Mouse (Mus musculus) right cerebral cortex, postnatal 10 days (tissue): ENCODE results near the gene Clcn2.
"Not testable (repeated sequence)": the region's sequence is repeated elsewhere in the genome, so short reads cannot be mapped to it uniquely, and the experiment has no call there.

ENCODE experiments used
- DNase-seq, 2 experiments: peaks; one replicate each; pipeline ENCODE4 v3.0.0; 2021; ENCODE audit warnings: low spot score in 2 of 2

Clcn2 gene

DNA sequence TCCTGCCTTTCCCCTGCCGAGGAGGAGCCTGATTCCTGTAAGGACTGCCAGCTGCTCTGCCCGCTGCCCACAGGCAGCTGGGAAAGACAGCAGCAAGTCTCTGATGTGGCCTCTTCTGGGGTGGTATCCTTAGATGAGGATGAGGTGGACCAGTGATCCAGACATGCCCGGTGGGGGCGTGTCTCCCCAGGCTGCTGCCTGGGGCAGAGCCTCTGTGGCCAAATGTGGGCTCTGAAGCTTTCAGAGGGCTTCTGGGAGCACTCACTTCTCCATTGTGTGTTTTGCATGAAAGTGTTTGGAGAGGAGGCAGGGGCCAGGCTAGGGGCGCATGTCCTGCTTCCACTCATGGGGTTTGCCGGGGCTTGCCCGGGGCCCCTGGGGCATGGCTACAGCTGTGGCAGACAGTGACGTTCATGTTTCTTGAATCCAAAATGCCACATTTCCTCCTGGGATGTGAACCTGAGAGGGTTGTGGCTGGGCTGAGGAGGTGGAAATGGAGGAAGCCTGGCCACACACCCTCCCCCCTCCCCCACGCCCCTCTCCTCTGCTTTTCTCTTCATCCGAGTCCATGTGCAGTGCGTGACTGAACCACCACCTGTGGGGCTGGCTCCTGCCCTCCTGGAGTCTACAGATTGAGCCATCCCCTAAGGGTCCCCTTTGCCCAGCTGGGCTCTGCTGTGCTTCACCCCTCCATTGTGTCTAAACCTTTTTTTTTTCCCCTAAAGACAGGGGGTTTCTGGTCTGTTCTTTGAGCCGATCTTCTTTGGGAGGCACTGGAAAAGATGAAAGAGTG, 15.6 kb downstream of the Clcn2 start:
- DNase-seq = no peak

DNA sequence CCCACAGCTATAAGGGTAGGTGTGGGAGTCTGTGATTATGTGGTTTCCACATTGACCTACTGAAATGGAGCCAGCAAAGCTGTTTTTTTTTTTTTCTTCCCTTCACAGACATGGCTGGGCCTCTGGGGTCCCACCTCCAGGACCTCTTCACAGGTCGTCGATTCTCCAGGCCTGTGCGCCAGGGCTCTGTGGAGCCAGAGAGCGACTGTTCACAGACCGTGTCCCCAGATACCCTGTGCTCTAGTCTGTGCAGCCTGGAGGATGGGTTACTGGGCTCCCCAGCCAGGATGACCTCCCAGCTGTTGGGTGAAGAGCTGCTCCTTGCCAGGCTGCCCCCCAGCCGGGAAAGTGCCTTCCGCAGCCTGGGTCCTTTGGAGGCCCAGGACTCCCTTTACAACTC, 16.2 kb downstream of the Clcn2 start:
- DNase-seq = peak in 1 of 2 experiments; percentile 39

GRCm38 (mm10) chr16:20700036-20700435, 17.5 kb downstream of the Clcn2 start:
- DNase-seq = peak; percentile 35 to 57

DNA sequence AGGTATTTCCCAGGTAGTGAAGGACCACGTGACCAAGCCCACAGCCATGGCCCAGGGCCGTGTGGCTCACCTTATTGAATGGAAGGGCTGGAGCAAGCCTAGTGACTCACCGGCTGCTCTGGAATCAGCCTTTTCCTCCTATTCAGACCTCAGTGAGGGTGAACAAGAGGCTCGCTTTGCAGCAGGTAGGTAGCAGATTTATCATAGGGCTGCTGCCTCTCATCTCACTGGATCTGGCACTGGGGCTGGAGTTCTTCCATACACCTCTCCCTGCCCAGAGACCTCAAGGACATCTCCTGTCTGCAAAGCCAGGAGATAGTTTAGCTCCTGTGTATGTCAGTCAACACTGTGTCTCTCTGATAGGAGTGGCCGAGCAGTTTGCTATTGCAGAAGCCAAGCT, 18.3 kb downstream of the Clcn2 start:
- no peak for DNase-seq

DNA sequence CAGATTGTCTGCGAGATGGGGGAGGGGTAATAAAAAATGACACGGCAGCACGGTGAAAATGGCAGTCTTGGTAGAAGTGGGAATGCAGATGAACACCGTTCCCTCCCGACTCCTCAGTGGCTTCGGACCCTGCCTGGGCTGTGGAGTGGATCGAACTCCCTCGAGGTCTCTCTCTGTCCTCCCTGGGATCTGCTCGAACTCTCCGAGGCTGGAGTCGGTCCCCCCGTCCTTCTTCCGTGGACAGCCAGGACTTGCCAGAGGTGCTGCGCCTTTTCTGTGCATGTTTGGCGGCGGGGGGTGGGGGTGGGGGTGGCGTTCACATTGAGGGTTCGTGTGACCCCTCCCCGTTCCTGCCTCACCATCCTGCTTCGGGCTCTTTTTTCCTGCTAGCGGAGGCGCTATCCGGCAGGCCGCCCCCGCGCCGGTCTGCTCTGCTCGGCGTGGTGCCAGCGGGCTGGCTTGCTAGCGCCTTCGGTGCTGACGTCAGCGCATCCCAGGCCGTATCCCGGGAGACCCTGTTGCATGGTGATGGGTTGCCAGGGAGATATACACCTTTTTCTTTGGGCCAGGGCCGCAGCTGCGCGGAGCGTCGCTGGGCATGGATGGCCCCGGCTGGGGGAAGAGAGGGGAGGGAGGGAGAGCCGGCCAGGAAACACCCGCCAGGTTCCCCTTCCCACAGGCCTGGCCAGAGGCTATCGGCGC, 21.8 kb downstream of the Clcn2 start:
- peak; percentile 99 for DNase-seq

DNA sequence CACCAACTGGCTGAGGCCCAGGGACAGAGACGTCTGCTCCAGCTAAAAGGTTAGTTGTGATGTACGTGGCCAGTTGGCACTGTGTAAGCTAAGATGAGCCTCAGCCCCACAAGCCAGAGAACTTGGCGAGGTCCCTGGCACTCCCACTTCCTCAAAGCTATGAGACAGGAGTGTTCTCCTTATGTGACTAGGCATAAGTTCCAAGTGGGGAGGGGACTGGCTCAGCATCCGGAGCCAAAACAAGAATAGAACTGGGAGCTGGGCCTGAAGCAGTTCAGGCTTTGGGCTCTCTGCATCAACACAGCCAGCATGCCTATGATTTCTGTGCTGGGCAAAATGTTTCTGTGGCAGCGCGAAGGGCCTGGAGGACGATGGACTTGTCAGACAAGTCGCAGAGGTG, 22.8 kb downstream of the Clcn2 start:
- DNase-seq = peak; percentile 86 to 92

DNA sequence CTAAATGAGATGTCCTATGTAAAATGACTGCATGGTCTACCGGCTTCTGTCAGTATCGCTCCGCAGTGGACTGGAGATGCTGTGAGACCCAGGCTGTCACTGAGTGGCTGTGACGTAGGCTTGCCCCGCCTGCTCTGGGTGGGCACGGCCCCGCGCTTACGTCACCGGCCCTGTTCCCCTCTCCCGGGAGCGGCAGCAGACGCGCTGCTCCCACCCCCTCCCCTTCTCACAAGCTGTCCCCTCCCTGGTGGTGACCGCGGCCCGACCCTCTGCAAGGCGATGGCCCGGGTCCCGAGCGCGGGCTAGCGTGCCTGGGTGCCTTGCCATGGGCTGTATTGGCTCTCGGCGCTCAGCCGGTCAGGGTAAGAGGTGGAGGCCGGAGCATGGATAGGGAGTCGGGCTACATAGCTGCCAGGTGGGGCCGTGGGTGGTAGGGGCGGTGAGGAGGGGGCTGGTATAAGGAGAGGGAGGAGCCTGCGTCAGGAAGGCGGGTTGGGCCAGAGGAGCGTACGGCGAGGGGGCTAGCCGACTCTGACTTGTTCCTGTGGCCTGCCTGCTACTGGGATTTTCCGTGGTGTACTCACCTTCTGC, 24.3 kb downstream of the Clcn2 start, which contains the start of gene Fam131a:
Gene Fam131a (plus strand): TSS at position 131 of the 591 bp plus-strand sequence.
- peak; percentile 97 to 98 for DNase-seq

- peak in 1 of 2 experiments; percentile 53 for DNase-seq
These were observed 25.1 kb downstream of the Clcn2 start for GRCm38 (mm10) chr16:20692241-20692965.

DNA sequence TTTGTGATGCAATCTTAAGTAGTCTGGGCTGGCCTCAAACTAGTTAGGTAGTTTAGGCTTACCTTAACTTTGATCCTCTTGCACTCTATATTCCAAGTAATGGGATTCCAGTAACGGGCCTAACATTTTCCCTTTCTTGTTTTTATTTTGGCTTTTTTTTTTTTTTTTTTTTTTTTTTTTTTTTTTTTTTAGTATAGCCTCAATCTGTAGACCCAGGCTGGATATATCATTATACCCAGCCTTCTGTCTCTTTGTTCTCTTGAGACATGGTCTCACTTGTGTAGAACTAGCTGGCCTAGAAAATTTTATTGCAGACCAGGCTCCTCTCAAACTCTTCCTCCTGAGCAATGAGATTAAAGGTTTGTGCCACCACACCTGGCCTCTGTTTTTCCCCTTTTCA, 25.9 kb downstream of the Clcn2 start:
- no peak for DNase-seq

DNA sequence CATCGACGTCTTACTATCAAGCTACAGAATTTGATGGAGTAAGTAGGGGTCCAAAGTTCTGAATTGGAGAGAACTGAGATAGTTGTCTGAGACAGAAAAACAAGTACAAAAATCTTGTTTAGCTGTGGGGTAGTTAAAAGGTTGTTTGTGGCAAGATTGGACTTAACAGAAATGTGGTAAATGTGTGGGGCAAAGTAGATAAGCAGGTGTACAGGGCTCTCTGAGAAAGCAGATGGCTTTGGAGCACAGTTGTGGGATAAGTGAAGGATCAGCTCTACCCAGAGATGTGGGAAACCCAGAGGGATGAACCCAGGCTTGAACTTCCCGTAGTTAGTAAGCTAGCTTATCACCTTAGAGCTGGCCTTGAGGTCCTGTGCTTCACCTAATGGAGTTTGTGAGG, 26.8 kb downstream of the Clcn2 start:
- DNase-seq = no peak

DNA sequence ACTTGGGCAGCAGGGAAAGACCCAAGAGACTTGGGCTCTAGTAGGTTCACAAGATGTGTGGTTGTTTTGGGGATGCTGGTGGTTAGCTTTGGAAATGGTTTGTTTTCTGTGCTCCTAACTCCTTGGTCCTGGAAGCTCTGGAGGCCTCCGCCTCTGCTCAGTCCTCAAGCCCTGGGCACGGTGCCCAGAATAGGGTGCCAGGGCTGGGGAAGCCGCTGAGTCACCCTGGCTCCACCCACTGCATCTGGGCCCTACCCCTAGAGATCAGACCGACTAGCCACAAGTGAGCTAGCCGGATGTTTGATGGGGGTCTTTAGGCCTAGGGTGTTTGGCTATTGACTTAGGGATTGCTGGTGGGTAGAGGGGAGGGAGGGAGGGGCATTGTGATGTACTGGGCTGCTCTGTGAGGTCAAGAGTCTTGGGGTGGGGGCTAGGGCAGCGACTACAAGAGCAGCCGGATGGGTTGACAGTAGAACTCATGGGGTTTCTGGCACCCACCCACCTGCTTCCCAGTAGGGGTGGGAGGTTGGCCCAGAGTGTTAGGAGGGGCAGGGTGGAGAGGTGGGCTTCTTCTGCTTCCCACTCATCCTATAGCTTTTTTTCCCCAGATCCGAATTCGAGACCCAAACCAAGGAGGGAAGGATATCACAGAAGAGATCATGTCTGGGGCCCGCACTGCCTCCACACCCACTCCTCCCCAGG, 39.4 kb downstream of the Clcn2 start:
- DNase-seq = peak; percentile 70 to 74

GRCm38 (mm10) chr16:20677380-20677779, 40.2 kb downstream of the Clcn2 start:
- DNase-seq = no peak

DNA sequence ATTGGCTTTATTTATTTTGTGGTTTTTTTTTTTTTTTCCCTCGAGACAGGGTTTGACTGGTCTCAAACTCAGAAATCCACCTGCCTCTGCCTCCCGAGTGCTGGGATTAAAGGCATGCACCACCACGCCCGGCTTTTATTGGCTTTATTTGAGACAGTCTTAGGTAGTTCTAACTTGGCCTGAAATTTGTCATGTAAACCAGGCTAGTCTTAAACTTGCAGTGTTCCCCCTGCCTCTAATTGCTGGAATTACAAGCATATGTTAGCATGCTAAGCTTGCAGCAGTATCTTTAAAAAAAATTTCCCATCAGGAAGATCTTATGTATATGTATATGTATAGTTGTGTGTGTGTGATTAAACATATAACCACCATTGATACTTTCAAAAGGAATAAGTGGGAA, 40.8 kb downstream of the Clcn2 start:
- no peak for DNase-seq

- DNase-seq = no peak
These were observed 42.3 kb downstream of the Clcn2 start for GRCm38 (mm10) chr16:20675213-20675612.

GRCm38 (mm10) chr16:20673706-20674303, 43.7 kb downstream of the Clcn2 start:
- DNase-seq = no peak

DNA sequence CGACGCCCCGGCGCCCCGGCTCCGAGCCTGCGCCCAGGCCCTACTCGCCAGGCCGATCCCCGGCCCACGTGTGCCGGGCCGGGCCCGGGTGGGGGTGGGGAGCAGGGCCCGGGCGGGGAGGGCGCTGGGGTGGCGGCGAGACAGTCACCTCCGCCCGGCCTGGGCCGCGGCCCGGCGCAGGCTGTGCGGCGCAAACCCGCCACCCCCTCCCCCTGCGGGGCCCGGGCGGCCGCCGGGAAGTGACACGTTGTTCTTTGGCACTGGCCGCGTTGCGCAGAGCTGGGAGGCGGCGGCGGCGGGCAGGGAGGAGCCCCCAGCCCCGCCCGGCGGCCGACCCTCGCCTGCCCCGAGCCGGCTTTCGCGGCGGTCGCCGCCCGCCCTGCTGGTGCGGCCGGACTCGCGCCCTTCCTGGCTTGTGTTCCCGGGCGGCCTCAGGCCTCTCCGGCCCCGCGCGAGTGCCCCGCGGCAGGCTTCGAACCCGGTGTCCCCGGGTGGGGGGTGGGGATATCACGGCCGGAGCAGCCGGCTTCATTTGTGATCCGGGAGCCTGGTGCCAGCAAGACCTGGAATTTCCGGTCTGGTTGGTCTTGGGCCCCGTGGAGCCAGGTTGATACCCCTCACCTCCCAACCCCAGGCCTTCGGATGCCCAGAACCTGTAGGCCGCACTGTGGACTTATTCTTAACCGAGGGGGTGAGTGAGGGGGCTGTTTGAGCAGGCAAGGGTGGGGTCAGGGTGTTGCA, 44.4 kb downstream of the Clcn2 start:
- DNase-seq = peak; percentile 61 to 62

DNA sequence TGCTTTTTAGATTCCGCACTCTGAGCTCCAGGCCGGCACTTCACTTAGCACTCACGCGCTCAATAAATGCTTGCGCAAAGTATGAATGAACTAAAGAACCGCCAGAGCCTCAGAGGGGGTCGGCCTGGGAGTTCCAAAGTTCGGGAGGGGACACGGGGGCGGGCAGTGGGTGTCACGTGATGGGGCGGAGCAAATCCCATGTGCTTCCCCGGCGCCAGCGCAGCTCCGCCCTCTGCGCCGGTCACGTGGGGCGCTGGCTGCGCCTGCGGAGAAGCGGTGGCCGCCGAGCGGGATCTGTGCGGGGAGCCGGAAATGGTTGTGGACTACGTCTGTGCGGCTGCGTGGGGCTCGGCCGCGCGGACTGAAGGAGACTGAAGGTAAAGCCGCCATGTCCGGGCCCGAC, 45.0 kb downstream of the Clcn2 start:
- peak; percentile 98 for DNase-seq

GRCm38 (mm10) chr16:20671886-20672285, 45.7 kb downstream of the Clcn2 start:
- DNase-seq = no peak

DNA sequence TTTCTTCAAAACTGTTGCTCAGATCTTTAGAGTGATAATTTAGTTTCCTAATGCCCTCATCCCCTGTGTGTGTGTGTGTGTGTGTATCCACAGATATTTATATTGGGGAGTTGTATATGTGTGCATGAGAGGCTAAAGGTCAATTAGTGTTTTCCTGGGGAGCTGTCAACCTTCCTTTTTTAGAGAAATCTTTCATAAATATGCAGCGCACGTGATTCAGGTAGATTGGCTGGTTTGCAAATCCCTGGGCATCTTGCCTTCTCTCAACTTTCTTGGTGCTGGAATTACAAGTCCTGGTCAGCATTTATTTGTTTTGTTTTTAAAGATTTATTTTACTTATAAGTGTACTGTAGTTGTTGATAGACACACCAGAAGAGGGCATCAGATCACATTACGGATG, 47.3 kb downstream of the Clcn2 start:
- DNase-seq = no peak

- not testable (repeated sequence) for DNase-seq
These were observed 49.5 kb downstream of the Clcn2 start, which contains the start of gene Eif4g1 for GRCm38 (mm10) chr16:20668013-20668412. Eif4g1 (plus strand) TSS chr16:20668313.
